Mouse (Mus musculus): ENCODE results near the gene Neurl3. TPM values are rescaled to one million over a fixed set of nuclear protein-coding genes. Genes with fewer than 3 reads are reported as not detected.

Gene Neurl3
- polyA plus RNA-seq, 1 experiment from 2014 or later, result 24.4 TPM

DNA sequence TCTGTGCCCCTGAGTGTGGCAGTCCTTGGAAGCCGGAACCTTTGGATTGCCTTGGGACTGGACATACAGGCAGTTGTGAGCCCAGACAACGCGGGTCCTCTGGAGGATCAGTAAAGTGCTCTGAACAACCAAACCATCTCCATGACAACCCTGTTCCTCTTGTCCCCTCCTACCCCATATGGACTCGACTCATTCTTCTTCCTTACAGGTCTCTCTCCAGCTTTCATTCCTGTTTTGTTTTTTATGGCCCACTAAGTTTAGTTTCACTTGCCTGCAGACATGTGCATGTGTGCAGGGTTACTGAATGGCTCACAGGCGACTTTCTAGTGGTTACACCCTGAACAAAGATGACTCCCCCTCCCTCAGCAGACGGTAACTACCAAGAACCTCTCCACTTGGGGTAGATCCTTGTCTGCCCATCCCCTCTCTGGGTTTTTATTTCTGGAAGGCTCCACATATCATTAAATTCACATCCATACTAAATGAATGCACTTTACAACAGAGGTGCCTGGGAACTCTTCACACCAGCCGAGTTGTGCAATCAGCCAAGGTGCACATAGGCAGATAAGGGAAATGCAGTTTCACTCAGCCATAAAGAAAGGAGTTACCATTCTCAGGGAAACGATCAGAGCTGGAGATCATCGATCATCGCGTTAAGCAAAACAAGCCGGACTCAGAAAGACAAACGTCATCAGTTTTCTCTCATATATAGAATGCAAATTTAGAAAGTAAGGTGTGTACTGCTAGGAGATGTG, 1.3 kb upstream of the Neurl3 start:
- TF ChIP-seq EP300 (optimal IDR thresholded peaks at IDR 0.05) (no peak), CTCF (IDR thresholded peaks at IDR 0.05; ENCODE audit: low read depth) (no peak)
- Histone ChIP-seq H3K27ac (replicated peaks) (peak overlapping the region; percentile 81), H3K4me3 (ENCODE audit: low read depth, low read length) (no peak overlapping the region), H3K4me2 (replicated peaks; ENCODE audit: low read depth) (no peak overlapping the region), H3K4me1 (replicated peaks; ENCODE audit: control insufficient read depth, insufficient read depth) (peaks cover 12% of the 10 kb centered on the region), H3K27me3 (ENCODE audit: control insufficient read depth, insufficient read depth, low read length) (no peaks in the 10 kb centered on the region), H3K9me3 (ENCODE audit: control insufficient read depth, low read length) (no peaks in the 10 kb centered on the region), H3K36me3 (ENCODE audit: control insufficient read depth, insufficient read depth, low read length) (no peaks in the 10 kb centered on the region), H3K9ac (ENCODE audit: low read length) (no peak overlapping the region)
- ATAC-seq (ENCODE audit: low FRiP score, low TSS enrichment), result no peak
- DNase-seq (ENCODE audit: low spot score), result peak; percentile 34
- 60% methylated on average over 13 of the region's 13 CpGs for WGBS

DNA sequence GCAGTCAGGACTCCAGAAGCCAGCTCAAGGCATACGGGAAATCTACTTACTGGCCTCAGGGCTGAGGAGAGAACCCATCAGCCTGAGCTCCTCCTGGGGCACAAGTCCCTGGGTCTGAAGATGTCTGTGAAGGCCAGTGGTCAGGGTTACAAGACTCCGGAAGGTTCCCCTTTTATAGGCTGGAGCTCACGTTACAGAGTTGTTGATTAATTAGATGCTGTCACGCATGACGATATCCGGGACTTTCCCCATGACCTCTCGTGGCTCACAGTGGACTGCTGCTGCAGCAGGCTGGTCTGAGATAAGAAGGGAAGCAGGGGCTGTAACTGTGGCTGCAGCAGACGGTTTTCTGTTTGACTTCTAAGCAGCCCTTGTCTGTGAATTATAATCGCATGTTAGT, 1.2 kb downstream of the Neurl3 start:
- 6% methylated on average over 9 of the region's 9 CpGs for WGBS
- Histone ChIP-seq H3K4me2 (replicated peaks; ENCODE audit: low read depth) (peak overlapping the region; percentile 48), H3K9ac (ENCODE audit: low read length) (peak overlapping the region; percentile 61), H3K27me3 (ENCODE audit: control insufficient read depth, insufficient read depth, low read length) (no peaks in the 10 kb centered on the region), H3K27ac (replicated peaks) (peak overlapping the region; percentile 95), H3K4me1 (replicated peaks; ENCODE audit: control insufficient read depth, insufficient read depth) (peaks cover 16% of the 10 kb centered on the region), H3K36me3 (ENCODE audit: control insufficient read depth, insufficient read depth, low read length) (no peaks in the 10 kb centered on the region), H3K9me3 (ENCODE audit: control insufficient read depth, low read length) (no peaks in the 10 kb centered on the region), H3K4me3 (ENCODE audit: low read depth, low read length) (peak overlapping the region; percentile 32)
- peak; percentile 82 for DNase-seq (ENCODE audit: low spot score)
- TF ChIP-seq CTCF (IDR thresholded peaks at IDR 0.05; ENCODE audit: low read depth) (no peak), EP300 (optimal IDR thresholded peaks at IDR 0.05) (no peak)
- peak; percentile 55 for ATAC-seq (ENCODE audit: low FRiP score, low TSS enrichment)

DNA sequence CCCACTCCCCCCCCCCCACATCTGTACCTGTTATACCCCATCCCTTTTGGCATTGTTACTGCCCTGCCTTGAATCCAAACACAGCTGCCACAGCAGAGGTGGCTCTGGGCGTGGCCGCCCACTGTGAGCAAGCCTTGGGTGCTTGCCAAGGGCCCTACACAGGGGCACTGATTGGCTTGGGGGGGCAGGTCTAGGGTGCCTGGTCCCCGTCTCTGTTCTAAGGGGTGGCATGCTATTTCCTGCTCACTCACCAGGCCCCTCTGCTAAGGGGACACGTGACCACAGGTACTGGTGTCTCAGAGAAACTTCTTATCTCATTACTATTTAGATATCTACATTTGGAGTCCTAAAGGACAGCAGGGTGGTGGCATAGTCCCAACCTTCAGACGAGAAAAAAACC, 1.9 kb downstream of the Neurl3 start:
- ATAC-seq (ENCODE audit: low FRiP score, low TSS enrichment) (peak; percentile 58), DNase-seq (ENCODE audit: low spot score) (peak; percentile 93)
- no peaks in the 10 kb centered on the region for H3K27me3 ChIP-seq (ENCODE audit: control insufficient read depth, insufficient read depth, low read length)
- WGBS, result 47% methylated on average over 5 of the region's 5 CpGs
- peak overlapping the region; percentile 95 for H3K27ac ChIP-seq (replicated peaks)
- H3K4me1 ChIP-seq (replicated peaks; ENCODE audit: control insufficient read depth, insufficient read depth), result peaks cover 16% of the 10 kb centered on the region
- H3K4me2 ChIP-seq (replicated peaks; ENCODE audit: low read depth), result peak overlapping the region; percentile 48
- H3K4me3 ChIP-seq (ENCODE audit: low read depth, low read length), result peak overlapping the region; percentile 32
- H3K36me3 ChIP-seq (ENCODE audit: control insufficient read depth, insufficient read depth, low read length), result no peaks in the 10 kb centered on the region
- H3K9ac ChIP-seq (ENCODE audit: low read length), result peak overlapping the region; percentile 61; the same call in 1 of the 2 replicates
- TF ChIP-seq CTCF (IDR thresholded peaks at IDR 0.05; ENCODE audit: low read depth) (no peak), EP300 (optimal IDR thresholded peaks at IDR 0.05) (no peak)
- H3K9me3 ChIP-seq (ENCODE audit: control insufficient read depth, low read length), result no peaks in the 10 kb centered on the region

DNA sequence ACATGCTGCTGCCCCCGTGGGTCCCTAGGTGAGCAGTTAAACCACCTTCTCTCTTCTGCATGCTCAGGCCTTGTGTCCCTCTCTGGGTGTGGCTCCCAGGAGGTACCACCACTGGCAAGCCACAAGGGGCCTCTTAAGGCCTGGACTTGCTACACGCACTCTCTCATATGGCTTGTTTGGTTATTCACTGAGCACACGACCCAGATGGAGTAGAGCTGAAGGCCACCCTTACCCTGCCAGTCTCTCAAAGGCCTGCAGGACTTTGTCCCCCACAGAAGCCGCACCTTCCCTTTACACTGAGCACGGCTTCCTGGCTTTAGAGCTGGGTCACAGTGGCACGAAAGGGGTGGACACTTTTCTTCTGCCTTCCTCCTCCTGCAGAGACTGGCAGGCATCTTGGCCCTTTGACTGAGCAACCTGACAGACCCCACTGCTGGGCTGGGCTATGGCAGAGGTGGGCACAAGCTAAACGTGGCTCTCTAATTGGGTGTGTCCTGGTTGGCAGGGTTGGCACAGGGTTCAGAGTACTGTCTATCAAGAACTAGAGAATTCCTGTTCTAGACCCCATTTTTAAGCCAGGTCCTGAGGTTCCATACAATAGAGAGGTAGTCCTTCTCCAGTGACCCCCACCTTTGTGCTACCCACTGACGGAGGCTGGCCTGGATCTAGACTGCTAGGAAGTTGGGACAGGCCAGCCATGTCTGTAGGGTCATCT, 2.8 kb downstream of the Neurl3 start:
- H3K27ac ChIP-seq (replicated peaks), result peak overlapping the region; percentile 95
- peak overlapping the region; percentile 48 for H3K4me2 ChIP-seq (replicated peaks; ENCODE audit: low read depth)
- 50% methylated on average over 8 of the region's 8 CpGs for WGBS
- H3K27me3 ChIP-seq (ENCODE audit: control insufficient read depth, insufficient read depth, low read length), result no peaks in the 10 kb centered on the region
- H3K4me1 ChIP-seq (replicated peaks; ENCODE audit: control insufficient read depth, insufficient read depth), result peaks cover 16% of the 10 kb centered on the region
- DNase-seq (ENCODE audit: low spot score), result peak; percentile 81
- H3K9me3 ChIP-seq (ENCODE audit: control insufficient read depth, low read length), result no peaks in the 10 kb centered on the region
- H3K9ac ChIP-seq (ENCODE audit: low read length), result 0 out of 2 replicates have a peak overlapping the region, but pooled peaks have one; percentile 18
- no peaks in the 10 kb centered on the region for H3K36me3 ChIP-seq (ENCODE audit: control insufficient read depth, insufficient read depth, low read length)
- 0 out of 2 replicates have a peak overlapping the region, but pooled peaks have one; percentile 4 for H3K4me3 ChIP-seq (ENCODE audit: low read depth, low read length)
- peak; percentile 84 for ATAC-seq (ENCODE audit: low FRiP score, low TSS enrichment)
- no peak for TF ChIP-seq EP300 (optimal IDR thresholded peaks at IDR 0.05)
- TF ChIP-seq CTCF (IDR thresholded peaks at IDR 0.05; ENCODE audit: low read depth), result peak; percentile 32

DNA sequence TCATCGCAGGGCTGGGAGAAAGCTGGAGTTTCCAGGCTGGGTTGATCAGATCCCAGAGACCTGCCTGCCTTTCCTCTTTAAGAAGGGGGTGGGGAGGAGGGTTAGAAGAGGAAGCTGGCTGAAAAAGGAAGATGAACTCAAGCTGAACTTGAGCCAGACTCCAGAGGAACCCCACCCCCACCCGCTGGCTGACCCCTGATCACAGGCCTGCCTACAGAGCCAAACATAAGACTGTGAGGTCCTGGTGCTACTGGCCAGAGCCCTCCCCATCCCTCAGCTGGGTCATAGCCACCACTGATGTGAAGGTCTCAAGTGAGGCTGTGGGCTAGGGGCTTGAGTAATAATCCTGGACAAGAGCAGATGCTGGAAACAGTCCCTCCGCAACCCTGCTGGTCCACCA, 3.8 kb downstream of the Neurl3 start:
- 40% methylated on average over 3 of the region's 3 CpGs for WGBS
- Histone ChIP-seq H3K27ac (replicated peaks) (peak overlapping the region; percentile 95), H3K9ac (ENCODE audit: low read length) (no peak overlapping the region), H3K9me3 (ENCODE audit: control insufficient read depth, low read length) (no peaks in the 10 kb centered on the region), H3K4me1 (replicated peaks; ENCODE audit: control insufficient read depth, insufficient read depth) (peaks cover 16% of the 10 kb centered on the region), H3K4me2 (replicated peaks; ENCODE audit: low read depth) (peak overlapping the region; percentile 33), H3K27me3 (ENCODE audit: control insufficient read depth, insufficient read depth, low read length) (no peaks in the 10 kb centered on the region), H3K4me3 (ENCODE audit: low read depth, low read length) (no peak overlapping the region), H3K36me3 (ENCODE audit: control insufficient read depth, insufficient read depth, low read length) (no peaks in the 10 kb centered on the region; the same call in 1 of the 2 replicates)
- TF ChIP-seq EP300 (optimal IDR thresholded peaks at IDR 0.05) (no peak), CTCF (IDR thresholded peaks at IDR 0.05; ENCODE audit: low read depth) (no peak)
- ATAC-seq (ENCODE audit: low FRiP score, low TSS enrichment), result peak; percentile 3; the same call in 1 of the 2 replicates
- DNase-seq (ENCODE audit: low spot score), result peak; percentile 67
